Mouse (Mus musculus) limb, embryonic 15.5 days (tissue): ENCODE measurements around the gene Oscp1. TPM values are rescaled to one million over a fixed set of nuclear protein-coding genes. Genes with fewer than 3 reads are reported as not detected.
A peak's percentile ranks its signal among the peaks of the same experiment; 100 is the strongest.

Experiments used
- ATAC-seq: fragments of 200-750 bp; cut with Nextera tagmentation; 2 replicates; pipeline ENCODE4 v1.8.0; 2017; ENCODE audit warnings: low read depth, moderate TSS enrichment; ENCODE audit not compliant: insufficient number of reproducible peaks, low FRiP score, low TSS enrichment
- H3K27ac ChIP-seq: fragments of 300-500 bp; sonication (generic); 2 replicates; pipeline ENCODE4 v1.5.1; 2015; ENCODE audit warnings: moderate library complexity, mild to moderate bottlenecking, inconsistent platforms
- H3K27me3 ChIP-seq: fragments of 300-500 bp; sonication (generic); 2 replicates; pipeline ENCODE4 v1.6.1; 2015; ENCODE audit warnings: inconsistent platforms
- H3K36me3 ChIP-seq: fragments of 300-500 bp; sonication (generic); 2 replicates; pipeline ENCODE4 v1.6.1; 2015; ENCODE audit warnings: inconsistent platforms
- H3K4me1 ChIP-seq: fragments of 300-500 bp; sonication (generic); 2 replicates; pipeline ENCODE4 v1.6.1; 2015; ENCODE audit warnings: inconsistent platforms
- H3K4me2 ChIP-seq: fragments of 300-500 bp; sonication (generic); 2 replicates; pipeline ENCODE4 v1.6.1; 2015; ENCODE audit warnings: mild to moderate bottlenecking, inconsistent platforms
- H3K4me3 ChIP-seq: fragments of 300-500 bp; sonication (generic); 2 replicates; pipeline ENCODE4 v1.5.1; 2015; ENCODE audit warnings: mild to moderate bottlenecking, inconsistent platforms
- H3K9ac ChIP-seq: fragments of 300-500 bp; sonication (generic); 2 replicates; pipeline ENCODE4 v1.6.1; 2015; ENCODE audit warnings: inconsistent platforms
- H3K9me3 ChIP-seq: fragments of 300-500 bp; sonication (generic); 2 replicates; pipeline ENCODE4 v1.6.1; 2016; ENCODE audit warnings: inconsistent platforms
- WGBS: fragments of 180-500 bp; shearing (Covaris S2); methylation state at CpG from one replicate; pipeline ENCODE4 v1.1.7; 2015; 5-methylcytosine and 5-hydroxymethylcytosine counted together
- polyA plus RNA-seq: library from polyadenylated mRNA; unstranded; fragments of >200 nt; fragmentation: Nextera tagmentation; extraction: Ambion mirVana; gene quantifications from 2 replicates; pipeline ENCODE4 v1.2.1, GENCODE M21; 2015

Gene Oscp1
- polyA plus RNA-seq, 1 experiment from 2014 or later: 11.5 TPM

- H3K4me2 ChIP-seq: no peak overlapping the region
- 90% methylated on average over 9 of the region's 9 CpGs for WGBS
- H3K36me3 ChIP-seq: no peaks in the 10 kb centered on the region
- no peak overlapping the region for H3K27ac ChIP-seq
- H3K4me3 ChIP-seq: no peak overlapping the region
- no peaks in the 10 kb centered on the region for H3K27me3 ChIP-seq
- H3K9ac ChIP-seq: no peak overlapping the region
- no peaks in the 10 kb centered on the region for H3K9me3 ChIP-seq
- ATAC-seq: no peak
- peaks cover 24% of the 10 kb centered on the region for H3K4me1 ChIP-seq
Observed at GRCm38 (mm10) chr4:126115411-126115810, 57.0 kb downstream of the Oscp1 start.

GRCm38 (mm10) chr4:126115871-126116521, 57.6 kb downstream of the Oscp1 start:
- no peak overlapping the region for H3K4me2 ChIP-seq
- WGBS: 63% methylated on average over 6 of the region's 6 CpGs
- peaks cover 19% of the 10 kb centered on the region for H3K4me1 ChIP-seq
- no peak for ATAC-seq
- H3K27ac ChIP-seq: peak overlapping the region; percentile 22; the same call in 1 of the 2 replicates
- H3K9ac ChIP-seq: no peak overlapping the region
- H3K9me3 ChIP-seq: no peaks in the 10 kb centered on the region
- no peaks in the 10 kb centered on the region for H3K27me3 ChIP-seq
- H3K36me3 ChIP-seq: peaks cover 2% of the 10 kb centered on the region; the same call in 1 of the 2 replicates
- no peak overlapping the region for H3K4me3 ChIP-seq

DNA sequence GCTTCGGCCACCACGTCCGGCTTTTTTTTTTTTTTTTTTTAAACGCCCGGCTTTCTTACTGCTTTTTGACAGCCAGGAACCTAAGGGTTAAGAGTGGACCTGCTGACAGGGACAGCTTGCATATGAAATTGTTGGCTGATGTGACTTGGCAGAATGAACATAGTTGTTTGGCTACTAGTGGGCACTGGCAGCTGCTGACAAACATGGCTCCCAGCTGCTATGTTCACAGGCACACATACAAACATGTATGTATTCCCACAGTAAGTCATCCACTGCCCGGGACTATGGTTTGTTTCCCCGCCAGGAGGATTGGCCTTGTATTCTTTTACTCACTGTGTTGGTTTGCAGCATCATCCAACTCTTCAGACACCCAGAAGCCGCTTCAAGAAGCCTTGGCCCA, 58.8 kb downstream of the Oscp1 start:
- no peak overlapping the region for H3K4me3 ChIP-seq
- no peaks in the 10 kb centered on the region for H3K9me3 ChIP-seq
- H3K27ac ChIP-seq: no peak overlapping the region
- 82% methylated on average over 8 of the region's 8 CpGs for WGBS
- peaks cover 3% of the 10 kb centered on the region; the same call in 1 of the 2 replicates for H3K36me3 ChIP-seq
- peaks cover 13% of the 10 kb centered on the region for H3K4me1 ChIP-seq
- ATAC-seq: no peak
- no peak overlapping the region for H3K4me2 ChIP-seq
- no peak overlapping the region for H3K9ac ChIP-seq
- H3K27me3 ChIP-seq: no peaks in the 10 kb centered on the region

DNA sequence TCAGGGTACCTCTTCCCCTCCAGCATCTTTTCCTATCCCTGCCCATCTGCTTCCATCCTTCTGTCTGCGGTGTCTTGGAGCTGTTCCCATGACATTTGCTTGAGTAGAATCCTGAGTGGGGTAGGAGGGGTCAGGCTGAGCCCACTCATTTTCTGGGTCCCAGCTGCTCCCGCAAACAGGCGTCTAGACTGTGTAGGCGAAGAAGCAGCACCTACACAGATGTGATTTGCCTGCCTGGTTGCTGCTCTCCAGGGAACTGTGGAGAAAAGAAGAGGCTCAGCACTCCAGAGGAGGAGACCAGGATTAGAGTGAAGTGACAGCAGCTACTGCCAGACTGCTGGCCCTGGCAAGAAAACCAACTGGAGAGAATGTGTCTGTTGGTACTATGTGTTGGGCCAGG, 60.3 kb downstream of the Oscp1 start:
- no peak overlapping the region for H3K4me3 ChIP-seq
- H3K4me1 ChIP-seq: peaks cover 10% of the 10 kb centered on the region; the same call in 1 of the 2 replicates
- H3K9me3 ChIP-seq: no peaks in the 10 kb centered on the region
- 80% methylated on average over 4 of the region's 4 CpGs for WGBS
- no peak overlapping the region for H3K27ac ChIP-seq
- H3K9ac ChIP-seq: no peak overlapping the region
- peaks cover 4% of the 10 kb centered on the region; the same call in 1 of the 2 replicates for H3K36me3 ChIP-seq
- ATAC-seq: no peak
- no peak overlapping the region for H3K4me2 ChIP-seq
- H3K27me3 ChIP-seq: no peaks in the 10 kb centered on the region

DNA sequence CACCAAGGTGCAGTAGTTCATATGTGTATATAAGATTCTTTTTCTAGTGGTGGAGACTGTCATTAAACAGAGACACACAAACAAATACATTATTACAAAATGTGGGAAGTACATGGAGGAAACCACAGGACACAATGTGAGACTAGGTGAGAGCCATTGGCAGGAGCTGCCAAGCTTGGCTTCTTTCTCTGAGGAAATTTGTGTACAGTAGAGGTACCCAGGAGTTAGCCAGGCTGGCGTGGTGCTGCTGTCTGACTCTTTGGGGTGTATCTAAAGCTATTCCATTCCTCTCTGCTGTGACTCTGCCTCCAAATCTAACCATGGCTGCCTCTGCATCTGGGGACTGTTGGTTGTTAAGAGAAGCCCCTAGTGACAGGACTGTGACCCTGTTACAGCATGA, 60.7 kb downstream of the Oscp1 start:
- no peak for ATAC-seq
- WGBS: 95% methylated on average over 1 of the region's 1 CpGs
- Histone ChIP-seq H3K27me3 (no peaks in the 10 kb centered on the region), H3K27ac (no peak overlapping the region), H3K9me3 (no peaks in the 10 kb centered on the region), H3K36me3 (peaks cover 8% of the 10 kb centered on the region; the same call in 1 of the 2 replicates), H3K4me3 (no peak overlapping the region), H3K4me2 (no peak overlapping the region), H3K9ac (no peak overlapping the region), H3K4me1 (peaks cover 8% of the 10 kb centered on the region; the same call in 1 of the 2 replicates)

DNA sequence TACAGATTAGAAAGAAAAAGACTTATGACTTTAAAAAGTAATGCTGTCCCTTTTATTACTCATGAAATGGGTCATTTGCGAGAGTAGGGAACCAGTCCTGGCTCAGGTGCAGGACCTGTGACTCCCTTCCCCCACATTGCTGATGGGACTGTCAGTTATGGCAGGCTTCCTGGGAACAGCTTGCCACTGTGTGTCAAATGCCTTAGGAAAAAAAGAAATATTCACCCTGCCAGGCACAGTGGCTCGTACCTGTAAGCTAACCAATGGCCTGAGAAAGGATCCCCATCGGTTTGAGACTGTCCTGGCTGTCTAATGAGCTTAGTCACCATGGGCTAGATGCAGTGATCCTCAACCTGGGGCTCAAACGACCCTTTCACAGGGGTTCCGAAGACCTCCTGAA, 61.7 kb downstream of the Oscp1 start:
- H3K36me3 ChIP-seq: peaks cover 17% of the 10 kb centered on the region
- 81% methylated on average over 5 of the region's 5 CpGs for WGBS
- no peak overlapping the region for H3K9ac ChIP-seq
- no peaks in the 10 kb centered on the region for H3K9me3 ChIP-seq
- no peak overlapping the region for H3K4me3 ChIP-seq
- H3K4me1 ChIP-seq: peaks cover 8% of the 10 kb centered on the region; the same call in 1 of the 2 replicates
- ATAC-seq: no peak
- no peak overlapping the region for H3K4me2 ChIP-seq
- H3K27ac ChIP-seq: no peak overlapping the region
- H3K27me3 ChIP-seq: no peaks in the 10 kb centered on the region

DNA sequence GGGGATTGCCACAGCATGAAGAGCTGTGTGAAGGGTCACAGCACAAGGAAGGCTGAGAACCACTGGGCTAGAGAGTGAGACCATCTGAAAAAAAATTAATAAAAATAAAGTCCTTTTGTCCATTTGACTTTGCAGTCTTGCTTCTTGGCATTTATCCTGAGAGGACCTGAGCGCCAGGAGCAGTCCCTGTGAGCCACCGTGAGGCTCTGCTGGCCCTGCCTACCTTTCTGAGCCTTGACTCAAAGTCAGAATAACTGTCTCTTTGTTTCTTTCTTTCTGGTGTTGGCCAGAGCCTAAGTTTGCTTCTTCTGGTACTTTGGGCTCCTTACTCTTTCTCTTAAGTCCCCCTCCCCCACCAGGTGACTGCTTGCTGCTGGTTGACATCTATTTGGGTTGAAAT, 62.1 kb downstream of the Oscp1 start:
- H3K27me3 ChIP-seq: no peaks in the 10 kb centered on the region
- no peak overlapping the region for H3K4me3 ChIP-seq
- 88% methylated on average over 2 of the region's 2 CpGs for WGBS
- H3K4me2 ChIP-seq: no peak overlapping the region
- H3K4me1 ChIP-seq: peaks cover 6% of the 10 kb centered on the region; the same call in 1 of the 2 replicates
- H3K36me3 ChIP-seq: peaks cover 22% of the 10 kb centered on the region
- H3K9ac ChIP-seq: no peak overlapping the region
- H3K9me3 ChIP-seq: no peaks in the 10 kb centered on the region
- no peak for ATAC-seq
- H3K27ac ChIP-seq: no peak overlapping the region

DNA sequence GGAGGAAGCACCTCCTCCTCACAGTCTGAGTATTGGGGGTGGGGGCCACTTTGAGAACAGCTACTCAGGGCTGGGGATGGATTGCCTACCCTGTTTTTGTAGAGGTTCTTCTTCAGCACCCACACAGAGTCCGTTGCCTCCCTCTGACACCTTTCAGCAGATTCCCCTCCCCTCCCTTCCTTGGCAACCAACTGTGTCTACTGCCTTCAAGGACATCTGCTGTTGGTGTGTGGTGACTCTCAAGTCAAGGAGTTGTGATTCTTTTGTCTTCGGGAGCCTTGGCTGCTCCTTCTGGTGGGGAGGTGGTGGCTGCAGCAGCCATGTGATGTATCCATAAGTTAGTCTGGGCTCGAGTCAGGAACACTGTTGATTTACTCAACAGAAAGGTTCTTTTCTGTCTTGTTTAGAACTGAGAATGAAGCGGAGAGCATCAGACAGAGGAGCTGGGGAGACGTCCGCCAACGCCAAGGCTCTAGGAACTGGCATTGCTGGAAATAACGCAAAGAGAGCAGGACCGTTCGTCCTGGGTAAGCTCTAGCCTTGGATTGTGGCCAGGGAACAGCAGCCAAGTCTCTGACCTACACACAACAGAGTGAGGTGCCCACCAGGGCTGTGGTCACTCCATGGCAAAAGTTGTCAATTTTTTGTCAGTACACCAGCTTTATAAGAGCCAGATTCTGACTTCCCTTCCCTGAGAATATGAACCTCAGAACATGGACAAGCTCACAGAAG, 65.1 kb downstream of the Oscp1 start:
- peaks cover 47% of the 10 kb centered on the region for H3K36me3 ChIP-seq
- H3K4me2 ChIP-seq: no peak overlapping the region
- H3K4me3 ChIP-seq: no peak overlapping the region
- ATAC-seq: no peak
- no peaks in the 10 kb centered on the region for H3K4me1 ChIP-seq
- no peaks in the 10 kb centered on the region for H3K9me3 ChIP-seq
- no peaks in the 10 kb centered on the region for H3K27me3 ChIP-seq
- H3K27ac ChIP-seq: no peak overlapping the region
- H3K9ac ChIP-seq: no peak overlapping the region
- WGBS: 86% methylated on average over 10 of the region's 10 CpGs

DNA sequence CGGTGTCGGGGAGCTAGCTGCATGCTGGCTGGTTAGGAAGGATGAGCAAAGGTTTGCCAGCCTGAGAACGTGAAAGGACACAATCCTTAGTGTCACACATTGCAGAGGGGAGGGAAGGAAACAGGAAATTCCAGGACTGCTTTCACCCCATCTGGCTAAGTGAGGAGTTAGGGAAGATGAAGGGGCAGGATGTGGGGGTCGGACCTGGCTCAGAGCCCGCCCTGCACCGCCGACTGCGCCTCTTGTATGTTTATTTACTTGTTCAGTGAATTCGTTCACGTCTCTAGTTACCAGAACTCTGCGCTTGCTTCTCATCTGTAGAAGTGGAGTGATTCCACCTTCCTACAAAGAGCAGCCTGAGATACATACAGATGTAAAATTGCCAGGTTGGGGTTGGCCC, 72.1 kb downstream of the Oscp1 start:
- Histone ChIP-seq H3K9me3 (no peaks in the 10 kb centered on the region), H3K27ac (peak overlapping the region; percentile 71), H3K27me3 (no peaks in the 10 kb centered on the region), H3K4me3 (no peak overlapping the region), H3K4me1 (peaks cover 34% of the 10 kb centered on the region), H3K36me3 (peaks cover 66% of the 10 kb centered on the region), H3K9ac (no peak overlapping the region), H3K4me2 (no peak overlapping the region)
- ATAC-seq: no peak
- 44% methylated on average over 11 of the region's 11 CpGs for WGBS

- H3K9ac ChIP-seq: no peak overlapping the region
- no peak overlapping the region for H3K4me2 ChIP-seq
Observed at GRCm38 (mm10) chr4:126131290-126132121, 73.1 kb downstream of the Oscp1 start.

DNA sequence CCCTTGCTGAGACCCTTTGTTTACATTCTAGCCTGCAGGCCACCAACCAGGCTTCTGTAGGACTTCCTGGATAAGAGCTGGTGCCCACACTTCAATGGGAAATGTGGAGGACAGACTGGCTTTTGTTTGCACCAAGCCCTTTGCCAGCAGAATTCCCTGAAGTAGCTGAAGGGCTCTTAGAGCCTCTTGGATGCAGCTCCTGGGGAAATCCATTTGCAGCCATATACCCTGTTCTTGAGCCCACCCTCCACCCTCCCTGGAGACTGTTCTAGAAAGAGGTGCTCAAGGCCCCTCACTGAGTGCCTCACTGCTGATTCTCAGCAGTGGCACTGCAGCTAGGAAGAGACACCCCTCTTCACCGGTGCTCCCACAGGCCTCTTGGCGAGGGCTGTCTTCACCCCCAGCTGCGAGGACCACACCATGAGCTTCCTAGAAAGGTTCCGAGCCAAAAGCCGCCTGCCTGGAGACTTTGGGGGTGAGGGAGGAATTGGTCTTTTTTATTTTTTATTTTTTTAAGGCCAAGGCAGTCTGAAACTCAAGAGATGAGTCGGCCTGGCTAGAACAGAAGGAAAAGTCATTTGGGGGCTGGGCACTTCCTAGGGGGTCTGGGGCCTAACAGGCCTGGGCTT, 74.4 kb downstream of the Oscp1 start:
- no peak overlapping the region for H3K4me2 ChIP-seq
- no peak overlapping the region for H3K4me3 ChIP-seq
- H3K4me1 ChIP-seq: peaks cover 34% of the 10 kb centered on the region
- peaks cover 67% of the 10 kb centered on the region for H3K36me3 ChIP-seq
- ATAC-seq: no peak
- 66% methylated on average over 6 of the region's 6 CpGs for WGBS
- H3K9ac ChIP-seq: no peak overlapping the region
- H3K27ac ChIP-seq: peak overlapping the region; percentile 77
- no peaks in the 10 kb centered on the region for H3K27me3 ChIP-seq
- H3K9me3 ChIP-seq: no peaks in the 10 kb centered on the region

More at GRCm38 (mm10) chr4:126131290-126132121, 73.1 kb downstream of the Oscp1 start:
- peaks cover 66% of the 10 kb centered on the region for H3K36me3 ChIP-seq
- H3K9me3 ChIP-seq: no peaks in the 10 kb centered on the region
- H3K27me3 ChIP-seq: no peaks in the 10 kb centered on the region
- ATAC-seq: no peak
- peak overlapping the region; percentile 77 for H3K27ac ChIP-seq
- H3K4me1 ChIP-seq: peaks cover 34% of the 10 kb centered on the region
- H3K4me3 ChIP-seq: no peak overlapping the region
- 43% methylated on average over 10 of the region's 10 CpGs for WGBS
